Mouse (Mus musculus) adrenal gland, postnatal 14 days (tissue): ENCODE results near the gene Dmpk. TPM values are rescaled to one million over a fixed set of nuclear protein-coding genes. Genes with fewer than 3 reads are reported as not detected.

Experiments used
- DNase-seq: peaks from one replicate; pipeline ENCODE4 v3.0.0; 2021; ENCODE audit warnings: mixed read lengths
- long read RNA-seq, 2 experiments: library from polyadenylated mRNA; stranded (forward); transcript quantifications; one replicate each; pipeline ENCODE4 v2.0.0; 2021
- total RNA-seq: library from RNA; stranded (reverse); gene quantifications from 2 replicates; pipeline ENCODE4 v1.2.3, GENCODE M21; 2021

Gene Dmpk
- total RNA-seq = 64.2 and 65.6 TPM in 2 replicates
- long read RNA-seq, experiment 1, transcript Dmpk-201 (15 exons, 2,761 nt) = major isoform, 10 of 55 reads
- long read RNA-seq, experiment 1, partial matches to known transcripts = 11 of 55 reads
- long read RNA-seq, experiment 1, other reads (novel, unspliced or antisense) = 33 of 55 reads
- long read RNA-seq, experiment 2, transcript Dmpk-201 (15 exons, 2,761 nt) = major isoform, 10 of 40 reads
- long read RNA-seq, experiment 2, partial matches to known transcripts = 11 of 40 reads
- long read RNA-seq, experiment 2, other reads (novel, unspliced or antisense) = 18 of 40 reads

DNA sequence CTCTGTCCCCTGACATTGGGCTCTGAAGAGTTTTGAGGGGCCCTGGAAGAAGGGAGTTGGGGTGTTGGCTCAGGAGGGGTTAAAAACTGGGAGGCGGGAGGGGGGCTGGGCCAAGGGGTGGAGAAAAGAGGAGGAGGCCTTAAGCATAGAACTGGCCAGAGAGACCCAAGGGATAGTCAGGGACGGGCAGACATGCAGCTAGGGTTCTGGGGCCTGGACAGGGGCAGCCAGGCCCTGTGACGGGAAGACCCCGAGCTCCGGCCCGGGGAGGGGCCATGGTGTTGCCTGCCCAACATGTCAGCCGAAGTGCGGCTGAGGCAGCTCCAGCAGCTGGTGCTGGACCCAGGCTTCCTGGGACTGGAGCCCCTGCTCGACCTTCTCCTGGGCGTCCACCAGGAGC is at the start of gene Dmpk:
Gene Dmpk, plus strand, starts transcription at position 149 of the 400 bp plus-strand sequence.
- DNase-seq = peak; percentile 66

DNA sequence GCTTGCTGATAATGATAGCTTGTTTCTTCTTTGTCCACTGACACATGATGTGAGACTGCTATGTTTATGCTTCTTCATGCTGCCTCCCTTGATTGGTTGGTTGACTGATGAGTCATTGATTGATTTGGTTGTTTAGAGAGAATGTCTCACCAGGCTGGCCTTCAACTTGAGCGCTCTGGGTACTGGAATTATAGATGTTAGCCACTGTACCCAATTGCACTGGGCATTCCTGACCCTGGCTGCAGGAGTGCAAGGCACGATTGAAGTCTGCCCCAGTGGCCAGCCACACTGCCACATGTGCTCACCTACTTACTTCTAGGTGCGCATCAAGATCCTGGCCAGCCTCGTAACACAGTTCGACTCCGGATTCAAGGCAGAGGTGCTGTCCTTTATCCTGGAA is 39.0 kb upstream of the Dmpk start:
- peak; percentile 51 for DNase-seq

DNA sequence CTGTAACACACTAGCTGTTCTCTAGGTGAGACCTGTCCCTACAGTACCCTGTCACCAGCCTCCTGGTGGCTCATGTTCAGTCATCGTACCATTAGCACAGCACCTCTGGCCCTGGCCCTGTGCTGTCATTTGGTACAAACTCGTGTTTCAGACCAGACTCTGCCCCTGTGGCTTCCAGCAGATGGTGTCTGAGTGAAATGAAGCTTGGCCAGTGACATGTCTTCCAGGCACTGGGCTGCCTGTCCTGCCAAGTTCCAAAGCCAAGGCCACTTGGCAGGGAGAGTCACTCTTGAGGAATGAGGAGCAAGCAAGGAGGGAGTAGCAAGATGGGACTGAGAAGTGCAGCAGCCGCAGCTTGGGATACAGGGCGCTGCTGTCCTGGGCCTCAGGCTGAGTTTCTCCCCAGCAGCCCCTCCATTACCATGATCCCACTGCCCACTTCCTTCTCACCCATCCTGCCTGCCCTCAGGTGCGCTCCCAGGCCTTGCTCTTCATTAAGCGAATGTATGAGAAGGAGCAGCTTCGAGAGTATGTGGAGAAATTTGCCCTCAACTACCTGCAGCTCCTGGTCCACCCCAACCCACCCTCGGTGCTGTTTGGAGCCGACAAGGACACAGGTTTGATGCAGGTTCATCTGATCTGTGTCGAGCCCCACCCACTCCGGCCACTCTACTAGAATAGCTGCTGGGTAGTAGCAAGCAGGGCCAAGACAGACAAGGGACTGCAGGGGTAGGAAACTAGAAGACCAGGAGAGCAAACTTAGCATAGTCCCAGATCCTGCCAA is 37.2 kb upstream of the Dmpk start:
- DNase-seq = peak; percentile 88

DNA sequence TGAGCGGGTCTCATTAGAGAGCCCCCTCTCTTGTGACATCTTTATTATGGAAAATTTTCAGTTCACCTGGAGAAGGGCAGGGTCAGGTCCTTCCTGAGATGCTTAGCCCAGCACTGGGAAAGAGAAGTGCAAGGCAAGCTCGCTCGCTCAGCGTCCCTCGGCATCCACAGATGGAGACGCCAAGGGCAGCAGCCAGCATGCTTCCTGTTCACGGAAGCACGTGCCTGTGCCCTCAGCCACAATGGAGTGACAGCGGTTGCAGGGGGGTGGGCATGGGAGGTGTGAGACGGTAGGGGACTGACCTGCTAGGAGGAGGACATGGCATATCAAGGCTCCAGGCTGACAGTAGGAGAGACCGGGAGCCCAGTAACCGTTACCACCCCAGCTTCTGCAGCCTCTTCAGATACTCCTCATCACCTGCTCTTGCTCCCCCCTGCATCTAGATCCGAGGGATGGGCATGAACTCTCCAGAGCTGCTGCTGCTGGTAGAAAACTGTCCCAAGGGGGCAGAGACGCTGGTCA is 35.6 kb upstream of the Dmpk start:
- DNase-seq = no peak

DNA sequence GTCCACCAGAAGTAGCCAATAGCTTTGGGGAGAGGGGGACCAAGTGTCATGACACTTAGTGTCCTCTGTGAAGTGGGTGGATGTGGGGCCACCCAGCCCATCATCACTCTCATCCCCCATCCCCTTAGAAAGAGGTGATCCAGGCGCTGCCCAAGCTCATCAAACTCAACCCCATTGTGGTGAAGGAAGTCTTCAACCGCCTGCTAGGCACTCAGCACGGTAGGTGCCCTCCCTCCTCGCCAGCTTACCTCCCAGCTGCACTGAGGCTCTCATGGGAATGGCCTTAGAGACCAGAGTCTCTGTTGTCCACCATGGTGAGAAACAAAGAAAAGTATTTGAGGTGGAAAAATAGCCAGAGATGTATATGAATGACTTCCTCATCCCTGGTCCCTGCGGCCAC is 34.4 kb upstream of the Dmpk start:
- no peak for DNase-seq

DNA sequence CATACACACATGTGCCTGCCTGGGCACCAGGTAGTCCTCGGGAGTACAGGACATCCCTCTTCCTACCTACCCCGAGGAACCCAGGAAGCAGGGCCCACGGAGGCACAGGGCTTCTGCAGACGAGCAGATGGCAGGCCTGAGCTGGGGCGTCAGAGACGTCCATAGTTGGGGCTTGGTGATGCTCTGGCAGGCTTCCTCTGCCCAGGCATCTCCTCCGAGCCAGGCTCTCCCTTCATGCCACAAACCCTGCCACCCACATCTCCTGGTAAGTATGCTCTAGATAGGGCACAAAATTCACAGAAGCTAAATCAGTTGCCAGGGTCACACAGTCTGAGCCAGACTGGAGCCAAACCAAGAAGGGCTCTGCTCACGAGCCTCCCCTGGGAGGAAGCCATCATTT is 33.5 kb upstream of the Dmpk start:
- DNase-seq = no peak

DNA sequence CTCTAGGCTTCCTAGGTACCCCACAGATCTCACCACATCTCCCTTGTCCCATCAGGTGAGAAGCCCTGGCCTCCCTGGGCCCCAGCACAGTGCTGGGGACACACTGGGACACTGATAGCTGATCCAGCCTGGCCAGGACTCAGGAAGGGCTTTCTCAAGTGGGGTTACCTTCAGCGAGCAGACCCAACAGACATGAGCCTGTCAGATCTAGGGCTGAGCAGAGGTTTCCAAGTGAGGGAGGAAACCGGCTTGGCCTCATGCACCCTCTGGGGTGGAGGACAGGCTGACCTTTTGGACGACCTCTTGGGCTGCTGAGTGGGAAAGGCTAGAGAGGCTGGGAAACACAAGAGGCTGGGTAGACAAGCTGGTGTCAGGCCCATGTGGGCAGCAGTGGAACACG is 32.5 kb upstream of the Dmpk start:
- DNase-seq = no peak

DNA sequence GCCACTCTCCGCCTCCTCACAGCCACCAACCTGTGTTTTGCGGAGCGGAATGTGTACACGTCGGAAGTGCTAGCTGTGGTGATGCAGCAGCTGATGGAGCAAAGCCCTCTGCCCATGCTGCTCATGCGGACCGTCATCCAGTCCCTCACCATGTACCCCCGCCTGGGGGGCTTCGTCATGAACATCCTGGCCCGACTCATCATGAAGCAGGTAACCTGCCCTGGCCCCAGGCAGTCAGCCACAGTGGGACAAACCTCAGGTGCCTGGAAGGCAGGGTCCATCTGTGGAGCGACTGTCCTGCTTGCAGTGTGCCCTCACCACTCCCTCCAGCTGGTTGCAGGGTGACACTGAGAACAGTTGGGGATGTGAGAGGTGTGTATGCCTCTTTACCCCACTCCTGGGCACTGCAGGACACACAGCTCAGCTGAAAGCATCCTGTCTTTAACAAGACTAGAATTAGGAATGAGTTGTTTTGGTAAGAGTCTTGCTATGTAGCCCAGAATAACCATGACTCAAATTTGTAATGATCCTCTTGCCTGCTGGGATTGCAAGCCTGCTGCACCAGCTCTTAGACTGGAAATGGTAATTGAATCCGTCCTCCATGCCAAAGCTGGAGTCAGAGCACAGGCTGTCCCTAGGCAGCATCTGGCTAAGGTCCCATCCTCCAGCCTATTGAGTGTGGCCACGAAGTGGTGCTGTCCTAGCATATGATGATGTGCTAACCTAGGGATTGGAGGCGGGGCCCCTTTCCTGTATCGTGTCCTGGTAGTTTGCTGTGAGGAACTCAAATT is 31.1 kb upstream of the Dmpk start:
- no peak for DNase-seq

DNA sequence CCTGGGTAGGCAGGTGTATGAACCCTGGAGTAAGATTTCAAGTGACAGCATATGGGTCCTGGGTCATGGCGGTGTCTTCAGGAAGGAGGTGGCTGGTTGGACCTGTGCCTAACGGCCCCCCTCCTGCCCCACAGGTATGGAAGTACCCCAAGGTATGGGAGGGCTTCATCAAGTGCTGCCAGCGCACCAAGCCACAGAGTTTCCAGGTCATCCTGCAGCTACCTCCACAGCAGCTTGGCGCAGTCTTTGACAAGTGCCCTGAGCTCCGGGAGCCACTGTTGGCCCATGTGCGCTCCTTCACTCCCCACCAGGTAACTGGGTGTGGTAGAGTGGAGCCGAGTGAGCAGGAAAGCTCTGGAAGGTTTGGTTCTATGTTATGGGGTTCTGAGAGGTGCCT is 30.5 kb upstream of the Dmpk start:
- no peak for DNase-seq

DNA sequence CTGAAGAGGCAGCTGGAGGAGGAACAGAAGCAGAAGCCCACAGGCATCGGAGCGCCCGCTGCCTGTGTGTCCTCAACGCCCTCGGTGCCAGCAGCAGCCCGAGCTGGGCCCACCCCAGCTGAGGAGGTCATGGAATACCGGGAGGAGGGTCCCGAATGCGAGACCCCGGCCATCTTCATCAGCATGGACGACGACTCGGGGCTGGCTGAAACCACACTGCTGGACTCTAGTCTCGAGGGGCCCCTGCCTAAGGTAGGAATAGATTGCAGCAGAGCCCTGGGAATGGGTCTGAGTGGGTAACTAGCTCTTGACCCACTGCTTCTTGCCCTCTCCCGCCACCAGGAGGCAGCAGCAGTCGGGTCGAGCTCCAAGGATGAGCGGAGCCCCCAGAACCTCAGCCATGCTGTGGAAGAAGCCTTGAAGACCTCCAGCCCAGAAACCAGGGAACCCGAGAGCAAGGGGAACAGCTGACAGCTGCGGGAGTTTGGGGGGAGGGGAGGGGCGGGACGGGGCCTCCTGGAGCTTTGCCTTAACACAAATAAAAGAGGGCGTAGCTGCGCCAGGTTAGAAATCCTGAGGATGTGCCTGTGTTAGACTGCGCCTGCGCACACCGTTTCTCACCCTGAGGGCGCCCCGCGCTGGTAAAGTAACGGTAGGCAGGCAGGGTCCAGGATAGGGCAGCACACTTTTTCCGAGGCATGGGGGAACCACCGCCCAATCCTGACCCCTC is 29.4 kb upstream of the Dmpk start, which contains the start of gene Rsph6a:
Gene Rsph6a, plus strand, starts transcription at position 644 of the 730 bp plus-strand sequence.
- peak; percentile 65 for DNase-seq

DNA sequence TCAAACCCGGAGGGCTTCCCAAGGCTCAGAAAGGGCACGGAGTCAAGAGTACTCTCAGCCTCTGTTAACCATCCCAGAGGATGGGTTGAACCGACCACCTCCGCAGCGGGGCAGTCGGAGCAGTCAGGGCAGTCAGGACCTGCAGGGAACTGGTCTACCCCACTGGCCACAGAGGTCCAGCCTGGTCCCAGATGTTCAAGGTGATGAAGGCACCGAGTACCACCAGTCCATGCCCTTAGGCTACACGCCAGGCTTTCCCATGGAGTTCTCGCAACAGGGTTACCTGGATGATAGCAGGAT is 28.9 kb upstream of the Dmpk start:
- no peak for DNase-seq

DNA sequence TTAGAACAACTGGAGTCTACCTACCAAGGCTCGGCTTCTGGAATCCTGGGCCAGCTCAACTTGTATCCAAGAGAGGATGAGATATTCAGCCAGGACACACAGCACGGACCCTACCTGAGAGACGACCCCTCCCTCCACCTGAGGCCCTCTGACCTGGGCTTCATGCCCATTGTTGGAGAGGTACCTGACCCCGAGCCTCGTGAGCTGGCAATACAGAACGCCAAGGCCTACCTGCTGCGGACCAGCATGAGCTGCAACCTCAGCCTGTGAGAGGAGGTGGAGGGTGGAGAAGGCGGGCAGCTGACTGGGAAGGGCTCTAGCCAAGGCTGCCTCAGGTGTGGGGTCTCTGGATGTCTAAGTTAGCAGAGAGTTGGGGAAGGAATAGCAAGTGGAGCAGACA is 28.5 kb upstream of the Dmpk start:
- DNase-seq = no peak

DNA sequence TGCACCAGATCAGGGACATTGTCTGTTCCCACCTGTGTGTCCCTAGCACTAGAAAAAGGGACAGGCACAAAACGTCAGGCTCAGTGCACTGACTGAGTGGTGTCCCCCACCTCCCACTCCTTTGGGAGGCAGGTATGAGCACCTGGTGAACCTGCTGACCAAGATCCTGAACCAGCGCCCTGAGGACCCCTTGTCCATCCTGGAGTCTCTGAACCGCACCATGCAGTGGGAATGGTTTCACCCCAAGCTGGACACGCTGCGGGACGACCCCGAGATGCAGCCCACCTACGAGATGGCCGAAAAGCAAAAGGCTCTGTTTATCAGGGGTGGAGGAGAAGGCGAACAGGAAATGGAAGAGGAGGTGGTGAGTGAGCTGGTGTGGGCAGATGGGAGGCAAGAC is 26.2 kb upstream of the Dmpk start:
- no peak for DNase-seq

DNA sequence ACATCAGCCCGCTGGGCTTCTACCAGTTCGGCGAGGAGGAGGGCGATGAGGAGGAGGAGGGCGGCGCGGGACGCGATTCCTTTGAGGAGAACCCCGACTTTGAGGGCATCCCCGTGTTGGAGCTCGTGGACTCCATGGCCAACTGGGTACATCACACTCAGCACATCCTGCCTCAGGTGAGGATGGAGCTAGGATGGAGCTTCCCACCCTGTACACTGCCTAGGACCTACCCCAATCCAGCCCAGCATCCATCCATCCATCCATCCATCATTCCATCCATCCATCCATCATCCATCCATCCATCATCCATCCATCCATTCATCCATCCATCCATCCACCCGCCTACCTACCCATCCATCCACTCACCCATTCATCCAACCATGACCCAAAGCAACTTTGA is 17.8 kb upstream of the Dmpk start:
- no peak for DNase-seq

DNA sequence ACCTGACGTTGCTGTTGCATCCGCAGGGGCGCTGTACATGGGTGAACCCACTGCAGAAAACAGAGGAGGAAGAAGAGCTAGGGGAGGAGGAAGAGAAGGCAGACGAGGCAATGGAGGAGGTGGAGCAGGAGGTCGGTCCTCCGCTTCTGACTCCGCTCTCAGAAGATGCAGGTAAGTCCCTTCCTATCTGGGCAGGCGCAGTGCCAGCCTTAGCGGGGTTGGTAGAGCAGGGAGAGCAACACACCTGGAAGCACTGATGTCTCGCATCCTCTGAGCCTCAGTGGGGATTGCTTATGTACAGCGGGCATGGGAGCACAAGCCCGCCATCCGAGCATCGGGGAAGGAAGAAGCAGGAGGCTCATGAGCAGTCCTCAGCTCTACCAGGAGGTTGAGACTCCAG is 16.6 kb upstream of the Dmpk start:
- DNase-seq = no peak

DNA sequence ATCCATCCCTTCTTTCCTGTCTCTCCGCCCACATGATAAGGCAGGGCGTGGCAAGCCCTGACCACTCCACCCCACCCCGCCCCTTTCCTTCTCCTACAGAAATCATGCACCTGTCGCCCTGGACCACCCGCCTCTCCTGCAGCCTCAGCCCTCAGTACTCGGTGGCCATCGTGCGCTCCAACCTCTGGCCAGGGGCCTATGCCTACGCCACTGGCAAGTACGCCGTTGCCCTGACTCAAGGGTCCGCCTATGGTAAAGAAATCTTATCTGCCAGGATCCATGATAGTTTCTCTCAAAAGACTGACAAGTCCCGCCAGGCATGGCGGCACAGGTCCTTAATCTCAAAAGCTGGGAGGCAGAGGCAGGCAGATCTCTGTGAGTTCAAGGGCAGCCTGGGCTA is 15.7 kb upstream of the Dmpk start:
- DNase-seq = no peak

DNA sequence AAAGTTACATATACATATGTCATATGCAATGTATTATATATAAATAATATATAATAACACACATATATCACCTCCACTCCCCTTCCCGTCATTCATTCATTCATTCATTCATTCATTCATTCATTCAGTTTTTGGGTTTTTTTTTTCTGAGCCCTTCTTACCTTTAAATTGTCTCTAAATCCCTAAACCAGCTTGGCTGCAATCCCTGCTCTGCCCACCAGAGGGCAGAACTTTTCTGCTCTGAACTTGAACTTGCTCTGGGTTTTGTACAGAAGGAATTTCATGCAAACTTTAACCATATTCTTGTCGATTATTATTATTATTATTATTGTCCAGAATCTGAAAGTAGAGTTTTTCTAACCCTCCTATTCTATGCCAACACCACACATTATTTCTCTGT is 14.9 kb upstream of the Dmpk start:
- DNase-seq = peak; percentile 81

DNA sequence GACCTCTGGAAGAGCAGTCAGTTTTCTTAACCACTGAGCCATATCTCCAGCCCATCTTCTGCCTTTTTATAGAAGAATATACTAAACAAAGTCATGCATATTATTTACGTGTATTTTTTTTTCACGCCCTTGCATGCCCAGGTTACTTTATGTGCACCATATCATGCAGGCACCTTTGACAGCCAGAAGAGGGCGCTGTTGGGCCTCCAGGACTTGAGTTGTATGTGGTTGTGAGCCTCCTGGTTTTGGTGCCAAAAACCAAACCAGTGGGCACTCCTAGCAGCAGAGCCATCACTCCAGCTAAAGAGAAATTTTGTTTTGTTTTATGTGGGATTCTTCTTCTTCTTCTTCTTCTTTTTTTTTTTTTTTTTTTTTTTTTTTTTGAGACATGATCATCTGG is 14.1 kb upstream of the Dmpk start:
- DNase-seq = peak; percentile 65

DNA sequence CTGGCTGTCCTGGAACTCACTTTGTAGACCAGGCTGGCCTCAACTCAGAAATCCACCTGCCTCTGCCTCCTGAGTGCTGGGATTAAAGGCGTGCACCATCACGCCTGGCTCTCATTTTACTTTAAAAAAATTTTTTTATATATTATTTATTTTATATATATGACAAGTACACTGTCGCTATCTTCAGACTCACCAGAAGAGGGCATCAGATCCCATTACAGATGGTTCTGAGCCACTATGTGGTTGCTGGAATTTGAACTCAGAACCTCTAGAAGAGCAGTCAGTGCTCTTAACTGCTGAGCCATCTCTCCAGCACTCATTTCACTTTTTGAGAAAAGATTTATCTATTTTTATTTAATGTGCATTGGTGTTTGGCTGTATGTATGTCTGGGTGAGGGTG is 12.6 kb upstream of the Dmpk start:
- DNase-seq = peak; percentile 5

DNA sequence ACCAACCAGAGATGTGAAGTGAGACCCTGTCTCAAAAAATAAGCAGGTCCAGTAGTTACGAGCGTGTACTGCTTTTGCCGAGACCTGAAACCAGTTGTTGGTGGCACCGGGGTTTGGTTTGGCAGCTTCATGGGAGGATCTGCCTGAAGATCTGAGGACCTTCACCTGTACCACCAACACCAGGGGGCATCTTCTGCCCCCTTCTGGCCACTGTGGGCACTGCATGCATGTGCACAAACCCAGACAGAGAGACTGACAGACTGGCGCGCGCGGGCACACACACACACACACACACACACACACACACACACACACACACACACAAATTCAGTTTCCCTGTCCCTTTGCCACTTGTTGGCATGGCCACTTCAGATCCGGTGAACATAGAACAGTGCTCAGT is 10.1 kb upstream of the Dmpk start:
- peak; percentile 71 for DNase-seq

DNA sequence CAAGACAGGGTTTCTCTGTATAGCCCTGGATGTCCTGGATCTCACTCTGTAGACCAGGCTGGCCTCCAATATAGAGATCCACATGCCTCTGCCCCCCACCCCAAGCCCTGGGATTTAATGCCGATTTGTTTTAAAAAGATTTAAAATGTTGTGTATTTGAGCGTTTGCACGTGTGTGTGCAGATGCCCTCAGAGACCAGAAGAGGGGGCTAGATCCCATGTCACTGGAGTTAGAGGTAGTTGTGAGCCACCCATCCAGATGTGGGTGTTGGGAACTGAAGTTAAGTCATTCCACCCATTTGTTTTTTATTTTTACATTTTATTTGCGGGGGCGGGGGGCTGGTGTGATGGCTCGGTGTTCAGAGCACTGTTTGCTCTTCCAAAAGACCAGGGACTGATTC is 9.2 kb upstream of the Dmpk start:
- DNase-seq = peak; percentile 1

DNA sequence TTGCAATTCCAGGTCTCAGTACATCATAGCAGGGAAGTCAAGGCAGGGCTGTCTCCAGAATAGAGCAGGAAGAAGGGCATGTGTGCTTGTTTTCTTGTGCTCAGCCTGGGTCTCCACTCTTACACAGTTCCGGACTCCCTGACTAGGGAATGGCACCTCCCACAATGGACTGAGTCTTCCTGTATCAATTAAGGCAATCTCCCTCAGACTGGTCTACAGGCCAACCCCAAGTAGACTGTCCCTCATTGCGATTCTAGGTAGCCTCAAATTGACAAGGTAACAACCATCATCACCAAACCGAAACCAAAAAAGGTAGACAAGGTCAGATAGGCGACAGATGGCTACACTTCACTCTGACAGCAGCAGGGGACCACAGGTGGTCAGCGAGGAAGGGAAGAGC is 8.4 kb upstream of the Dmpk start:
- DNase-seq = no peak
